Comparison of ENCODE assay signal across 10 mouse cellular contexts in genomic region chr15:80158707-80159090, GRCm38 (mm10). TPM values are rescaled to one million over a fixed set of nuclear protein-coding genes. Genes with fewer than 3 reads are reported as not detected.
DNase-seq lines count a peak whose midpoint lies in the region; ATAC-seq and TF ChIP-seq lines count a peak whose summit lies in the region.
"Had no signal": no experiment of that assay in that cellular context is flagged by ENCODE, and none has a peak within 500 bp of the region (broad histone marks: within the 10 kb centered on the region; RNA-seq: fewer than 3 reads in every experiment).

No protein-coding gene starts in this region.

- WGBS in hindbrain, embryonic 12.5 days = 63% methylated on average over 4 of the region's 4 CpGs
- WGBS in cerebellum, adult 2 months = 29% methylated on average over 4 of the region's 4 CpGs

- DNase-seq in embryo, embryonic 10 days (ENCODE audit: low spot score) = peak; percentile 35
- DNase-seq in embryo, embryonic 9.5 days (ENCODE audit: extremely low spot score) = no peak
- DNase-seq in layer of hippocampus, adult 2 months (ENCODE audit: low spot score in 2 of 2) = no peak
- DNase-seq in layer of hippocampus, postnatal 10 days (ENCODE audit: low spot score in 2 of 2) = no peak
- no peak for DNase-seq in B cell, adult 2 months
- DNase-seq in cerebellum, adult 2 months = no peak
- DNase-seq: spleen, adult 18-20 months had no signal

- H3ac ChIP-seq in myocyte (ENCODE audit: control insufficient read depth, insufficient read length) = no peak overlapping the region

- H3K9me3 ChIP-seq in hindbrain, embryonic 12.5 days (replicated peaks) = no peaks in the 10 kb centered on the region

- H3K27me3 ChIP-seq in hindbrain, embryonic 12.5 days = no peaks in the 10 kb centered on the region
- no peaks in the 10 kb centered on the region for H3K27me3 ChIP-seq in myocyte (ENCODE audit: control insufficient read depth, insufficient read depth, insufficient read length)
- no peaks in the 10 kb centered on the region for H3K27me3 ChIP-seq in cerebellum, adult 2 months (ENCODE audit: control insufficient read depth, insufficient read depth, low read length)

- no peak overlapping the region for H3K4me3 ChIP-seq in layer of hippocampus, adult 2 months
- H3K4me3 ChIP-seq in hindbrain, embryonic 12.5 days = no peak overlapping the region
- no peak overlapping the region for H3K4me3 ChIP-seq in myocyte
- H3K4me3 ChIP-seq in cerebellum, adult 2 months (replicated peaks; ENCODE audit: insufficient read depth, low read depth, low read length) = no peak overlapping the region

- H3K4me1 ChIP-seq in hindbrain, embryonic 12.5 days = peaks cover 20% of the 10 kb centered on the region
- H3K4me1 ChIP-seq in cerebellum, adult 2 months (ENCODE audit: control insufficient read depth, insufficient read depth, low read length) = peaks cover 57% of the 10 kb centered on the region

- TF ChIP-seq POLR2A in myocyte (IDR thresholded peaks at IDR 0.05; ENCODE audit: insufficient read length, low read depth) = no peak
- no peak for TF ChIP-seq POLR2A in cerebellum, adult 2 months (IDR thresholded peaks at IDR 0.05; ENCODE audit: borderline replicate concordance, insufficient read depth, low read length)

- no peaks in the 10 kb centered on the region for H3K79me2 ChIP-seq in myocyte (ENCODE audit: control insufficient read depth, insufficient read depth)

- no peak for TF ChIP-seq CTCF in layer of hippocampus, adult 2 months (conservative IDR thresholded peaks at IDR 0.05)
- TF ChIP-seq CTCF in cerebellum, adult 2 months (IDR thresholded peaks at IDR 0.05; ENCODE audit: borderline replicate concordance, insufficient read depth, low read depth, low read length) = no peak

- no peak overlapping the region for H3K9ac ChIP-seq in hindbrain, embryonic 12.5 days

- no peak overlapping the region for H3K4me2 ChIP-seq in hindbrain, embryonic 12.5 days (replicated peaks)
- H3K4me2 ChIP-seq in myocyte (ENCODE audit: low read depth) = peak overlapping the region; percentile 78

- H3K36me3 ChIP-seq in hindbrain, embryonic 12.5 days = peaks cover 88% of the 10 kb centered on the region
- H3K36me3 ChIP-seq in myocyte (ENCODE audit: control insufficient read depth, insufficient read depth) = peaks cover 42% of the 10 kb centered on the region

- H3K27ac ChIP-seq in layer of hippocampus, adult 2 months = peak overlapping the region; percentile 64; the same call in 1 of the 2 replicates
- peak overlapping the region; percentile 56; the same call in 1 of the 2 replicates for H3K27ac ChIP-seq in hindbrain, embryonic 12.5 days
- H3K27ac ChIP-seq in cerebellum, adult 2 months (ENCODE audit: insufficient read depth, low read length) = no peak overlapping the region

- ATAC-seq in hindbrain, embryonic 12.5 days (ENCODE audit: low FRiP score) = no peak
- ATAC-seq: inflammation-experienced regulatory T-cells, adult 6 months had no signal

TF ChIP-seq in myocyte, 11 proteins besides CTCF, POLR2A, EP300 and RAD21:
- TF ChIP-seq MYOD1 (IDR thresholded peaks at IDR 0.05; ENCODE audit: control insufficient read depth in 1 of 3, insufficient read length in 2 of 3, low read depth in 2 of 3) (peak in 2 of 3 experiments; percentile 17 to 28), MYOG (IDR thresholded peaks at IDR 0.05; ENCODE audit: control insufficient read depth in 1 of 3, insufficient read depth in 1 of 3, insufficient read length in 2 of 3, low read depth in 2 of 3) (no peak)

RNA-seq across cellular contexts. Expression of gene Mgat3, which starts 14.8 kb away (rescaled TPM):
- 100 to 1,000 TPM; 109 to 115 TPM for total RNA-seq in layer of hippocampus, adult 2 months (2021)
- 10 to 100 TPM; 85.8 to 89.8 TPM for total RNA-seq in layer of hippocampus, postnatal 10 days (2021)
- polyA plus RNA-seq in hindbrain, embryonic 12.5 days (2016; fragmentation: Nextera tagmentation; extraction: Ambion mirVana) = 12.0 and 12.2 TPM in 2 replicates
- polyA plus RNA-seq in myocyte (2012; fragmentation: generic; extraction: Trizol) = 9.7 TPM
- polyA plus RNA-seq in cerebellum, adult 2 months (2012; rRNA removed) = 106 and 114 TPM in 2 replicates
- polyA plus RNA-seq: inflammation-experienced regulatory T-cells, adult 6 months had no signal

RNA-seq across cellular contexts. Expression of gene Tab1, which starts 25.8 kb away (rescaled TPM):
- total RNA-seq in layer of hippocampus, adult 2 months (2021) = 10 to 100 TPM; 28.2 to 30.2 TPM
- 10 to 100 TPM; 28.2 to 35.0 TPM for total RNA-seq in layer of hippocampus, postnatal 10 days (2021)
- 42.1 and 44.0 TPM in 2 replicates for polyA plus RNA-seq in hindbrain, embryonic 12.5 days (2016; fragmentation: Nextera tagmentation; extraction: Ambion mirVana)
- polyA plus RNA-seq in myocyte (2012; fragmentation: generic; extraction: Trizol) = 33.3 TPM
- 50.0 and 50.2 TPM in 2 replicates for polyA plus RNA-seq in cerebellum, adult 2 months (2012; rRNA removed)
